Mouse (Mus musculus): ENCODE results near the gene Btbd11. TPM values are rescaled to one million over a fixed set of nuclear protein-coding genes. Genes with fewer than 3 reads are reported as not detected.
A peak's percentile ranks its signal among the peaks of the same experiment; 100 is the strongest.

Gene Btbd11
- total RNA-seq, 2 experiments from 2014 or later: 28.5 to 29.7 TPM

DNA sequence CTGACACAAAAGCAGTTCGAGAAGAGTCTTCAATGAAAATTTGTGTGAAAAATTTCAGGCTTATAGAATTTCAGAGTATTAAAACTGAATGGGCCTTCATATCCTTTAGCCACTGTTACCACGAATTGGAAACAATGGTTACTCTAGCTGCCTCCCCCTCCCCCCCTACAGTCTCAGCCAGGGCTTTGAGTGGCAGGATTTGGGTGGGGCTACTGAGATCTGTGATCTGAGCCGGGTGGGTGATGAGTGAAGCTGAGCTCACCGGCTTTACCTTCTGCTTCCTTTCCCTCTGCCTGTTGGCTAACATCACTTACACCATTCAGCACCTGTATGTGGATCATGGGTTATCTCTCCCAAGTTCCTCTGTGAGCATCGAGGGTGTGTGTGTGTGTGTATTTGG, 158.4 kb downstream of the Btbd11 start:
- no peak for DNase-seq (ENCODE audit: low spot score in 2 of 2)
- intact Hi-C loops (cut with DNase I): no loop called here

DNA sequence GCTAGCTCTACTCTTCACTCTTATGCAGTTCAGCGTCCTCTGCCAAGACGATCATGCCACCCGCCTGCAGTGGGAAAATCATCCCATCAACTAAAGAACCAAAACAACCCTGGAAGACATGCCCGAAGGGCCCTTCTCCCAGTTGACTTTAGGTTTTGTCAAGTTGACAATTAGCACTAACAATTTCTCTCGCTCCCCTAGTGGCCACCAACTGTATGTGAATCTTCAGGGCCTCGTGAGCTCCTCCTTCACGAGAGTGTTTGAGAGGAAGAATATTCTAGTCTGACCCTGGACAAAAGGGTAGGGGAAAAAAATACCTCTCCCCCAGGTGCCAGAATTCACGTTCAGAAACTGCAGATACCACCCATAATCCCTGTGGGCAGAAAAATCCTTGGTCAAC, 168.6 kb downstream of the Btbd11 start:
- DNase-seq (ENCODE audit: low spot score in 2 of 2): no peak
- intact Hi-C loops (cut with DNase I): no loop called here

DNA sequence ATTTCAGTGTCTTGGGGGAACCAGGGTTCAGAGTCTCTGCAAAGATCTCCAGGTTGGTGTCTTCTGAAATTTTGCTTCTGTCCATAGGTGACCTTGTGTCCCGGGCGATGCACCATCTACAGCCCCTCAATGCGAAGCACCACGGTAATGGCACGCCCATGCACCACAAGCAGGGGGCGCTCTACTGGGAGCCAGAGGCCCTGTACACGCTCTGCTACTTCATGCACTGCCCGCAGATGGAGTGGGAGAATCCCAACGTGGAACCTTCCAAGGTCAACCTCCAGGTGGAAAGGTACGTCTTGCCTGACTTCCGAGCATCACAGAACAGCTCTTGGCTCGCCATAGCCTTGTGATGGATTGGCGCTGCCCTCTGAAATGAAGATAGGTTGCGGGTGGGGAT, 174.8 kb downstream of the Btbd11 start:
- DNase-seq (ENCODE audit: low spot score in 2 of 2): no peak
- intact Hi-C loops (cut with DNase I): no loop called here

DNA sequence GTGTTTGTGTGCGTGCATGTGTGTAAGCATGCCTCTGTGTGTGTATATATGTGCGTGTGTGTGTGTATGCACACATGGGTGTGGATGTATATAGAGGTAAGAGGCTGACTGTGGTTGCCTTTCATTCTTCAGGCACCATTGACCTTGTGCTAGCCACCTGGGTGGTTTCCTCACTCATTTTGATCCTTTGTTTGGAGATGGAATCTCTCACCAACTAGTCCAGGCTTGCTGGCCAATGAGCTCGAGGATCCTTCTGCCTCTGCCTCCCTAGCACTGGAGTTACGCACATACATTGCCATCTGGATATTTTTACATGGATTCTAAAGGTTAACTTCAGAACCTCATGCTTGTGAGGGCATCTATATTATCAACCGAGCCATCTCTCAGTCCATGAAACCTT, 184.8 kb downstream of the Btbd11 start:
- intact Hi-C loops (cut with DNase I): no loop called here
- no peak for DNase-seq (ENCODE audit: low spot score in 2 of 2)

DNA sequence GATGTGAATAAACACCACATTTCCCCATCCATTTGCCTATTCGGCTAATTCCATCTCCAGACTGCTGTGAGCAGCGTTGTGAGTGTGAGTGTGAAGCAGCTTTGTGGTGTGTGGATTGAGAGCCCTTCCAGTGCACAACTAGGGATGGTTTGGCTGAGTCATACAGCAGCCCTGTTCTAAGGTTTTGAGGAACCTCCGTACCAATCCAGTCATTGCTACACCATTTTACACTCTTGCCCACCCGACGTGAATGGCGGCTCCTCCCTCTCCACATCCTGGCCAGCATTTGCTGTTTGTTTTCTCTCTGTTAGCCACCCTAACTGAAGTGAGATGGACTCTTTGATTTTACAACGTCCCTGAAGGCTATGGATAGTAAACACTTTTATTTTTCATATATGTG, 186.0 kb downstream of the Btbd11 start:
- no peak for DNase-seq (ENCODE audit: low spot score in 2 of 2)
- intact Hi-C loops (cut with DNase I): no loop called here

DNA sequence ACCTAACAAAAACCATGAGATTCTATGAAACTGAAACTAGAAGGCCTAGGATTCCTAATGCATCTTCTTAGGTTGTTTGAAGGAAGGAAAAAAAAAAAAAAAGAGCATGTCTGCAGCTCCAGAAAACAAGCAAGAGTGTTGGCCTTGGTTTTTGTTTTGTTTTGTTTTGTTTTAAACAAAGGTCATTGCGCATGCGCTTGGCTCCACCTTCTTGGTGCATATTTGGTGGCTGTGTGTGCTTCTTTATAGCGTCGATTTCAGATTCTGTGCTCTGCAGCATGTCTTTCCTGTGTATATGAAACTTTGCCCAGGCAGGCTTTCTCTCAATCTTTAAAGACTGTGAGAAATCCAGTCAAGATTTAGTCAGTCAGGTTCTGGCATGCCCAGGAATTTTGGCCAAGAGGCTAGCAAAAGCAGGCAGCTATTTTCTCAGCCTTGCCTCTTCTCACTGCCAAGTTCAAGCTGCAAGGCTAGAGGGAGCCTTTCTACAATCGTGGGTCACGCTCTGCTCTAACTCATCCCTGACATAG, 191.3 kb downstream of the Btbd11 start:
- intact Hi-C loops (cut with DNase I): no loop called here
- DNase-seq (ENCODE audit: low spot score in 2 of 2): no peak

DNA sequence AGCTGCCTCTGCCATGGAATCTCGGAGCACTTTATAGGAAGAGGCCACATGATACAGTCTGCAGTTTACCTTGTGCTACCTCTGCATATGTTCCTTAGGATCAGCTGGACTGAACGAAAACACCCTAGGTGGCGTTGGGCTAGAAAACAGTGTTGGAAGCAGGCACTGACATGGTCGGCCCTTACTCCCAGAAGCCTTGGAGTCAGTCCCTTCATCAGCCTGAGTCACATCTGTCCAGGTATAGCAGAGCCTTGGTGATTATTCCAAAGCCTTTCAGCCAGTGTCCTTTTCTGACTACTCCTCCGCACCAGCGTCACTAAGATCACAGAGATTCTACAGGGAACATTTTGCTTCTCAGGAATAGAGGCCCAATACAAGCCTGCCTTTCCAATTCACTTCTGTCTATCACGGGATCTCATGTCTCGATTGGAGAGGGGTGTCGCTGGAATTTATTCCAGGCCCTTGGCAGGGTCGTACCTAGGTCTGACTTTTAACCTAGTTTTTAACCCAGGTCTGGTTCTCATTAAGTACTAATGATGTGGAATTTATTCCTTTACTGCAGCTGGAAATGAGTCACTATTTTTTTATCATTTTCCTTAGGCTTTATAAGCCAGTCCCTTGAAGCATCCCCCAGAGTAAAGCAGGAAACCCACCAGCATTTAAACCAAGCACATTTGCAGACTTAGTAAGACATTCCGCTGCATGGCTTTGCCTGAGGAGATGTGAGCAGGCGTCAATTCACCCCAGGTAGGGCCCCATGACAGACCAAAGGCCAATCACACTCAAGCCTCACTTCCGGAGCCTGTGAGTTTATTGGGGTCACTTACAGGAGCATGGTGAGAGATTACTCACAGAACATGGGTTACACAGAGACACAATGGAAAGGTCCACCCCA, 192.2 kb downstream of the Btbd11 start:
- intact Hi-C loops (cut with DNase I): no loop called here
- no peak for DNase-seq (ENCODE audit: low spot score in 2 of 2)

DNA sequence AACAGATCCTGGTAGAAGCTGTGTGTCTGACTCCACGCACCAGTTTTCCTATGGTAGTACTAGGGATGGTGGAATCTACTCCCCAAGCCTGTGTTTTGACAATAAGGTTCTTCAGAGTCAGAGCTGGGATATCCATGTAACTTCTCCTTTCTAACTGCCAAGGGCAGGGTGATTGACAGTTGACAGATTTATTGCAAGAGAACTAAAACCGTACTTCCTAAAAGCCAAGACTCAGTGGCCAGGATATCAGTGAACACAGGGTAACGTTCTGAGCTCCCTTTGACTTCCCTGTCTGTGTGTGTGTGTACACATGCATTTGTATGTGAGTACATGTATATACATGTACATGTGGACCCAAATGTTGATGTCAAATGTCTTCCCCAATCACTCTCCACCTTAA, 201.1 kb downstream of the Btbd11 start:
- intact Hi-C loops (cut with DNase I): no loop called here
- no peak for DNase-seq (ENCODE audit: low spot score in 2 of 2)

DNA sequence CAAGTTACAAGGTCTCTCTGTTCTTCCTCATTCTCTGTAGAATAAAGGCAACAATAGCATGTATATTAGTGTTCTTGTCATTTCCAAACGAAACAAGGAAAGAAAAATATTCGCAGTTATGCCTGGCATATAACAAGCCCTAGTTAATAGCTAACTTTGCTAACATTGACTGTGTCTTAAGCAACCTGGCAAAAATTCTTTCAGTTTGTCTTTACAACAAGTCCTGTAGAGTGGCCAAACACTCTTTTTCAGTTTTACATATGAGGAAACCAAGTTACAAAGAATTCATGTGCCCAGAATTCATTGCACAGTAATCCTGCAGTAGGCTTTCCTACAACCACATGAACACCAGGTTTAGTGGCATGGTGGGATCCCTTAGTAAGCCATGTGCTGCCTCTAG, 203.4 kb downstream of the Btbd11 start:
- intact Hi-C loops (cut with DNase I): no loop called here
- DNase-seq (ENCODE audit: low spot score in 2 of 2): no peak

DNA sequence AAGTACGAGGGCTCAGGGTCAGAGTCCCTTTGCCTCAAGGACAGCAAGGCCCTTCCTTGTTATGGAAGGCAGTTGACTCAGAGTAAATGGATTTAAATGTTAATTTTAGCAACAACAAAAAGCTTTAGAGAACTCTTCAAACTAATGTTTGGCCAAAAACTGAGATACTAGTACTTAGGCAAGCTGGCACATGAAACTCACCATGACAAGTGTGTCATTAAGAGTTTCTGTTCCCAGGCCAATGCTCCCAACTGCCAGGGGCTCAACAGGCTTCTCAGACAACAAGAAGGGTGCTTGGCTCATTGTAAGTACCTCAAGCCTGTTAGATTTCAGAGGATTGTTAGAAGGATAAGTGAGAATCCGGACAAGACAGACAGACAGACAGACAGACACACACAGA, 204.7 kb downstream of the Btbd11 start:
- intact Hi-C loops (cut with DNase I): no loop called here
- DNase-seq (ENCODE audit: low spot score in 2 of 2): no peak

DNA sequence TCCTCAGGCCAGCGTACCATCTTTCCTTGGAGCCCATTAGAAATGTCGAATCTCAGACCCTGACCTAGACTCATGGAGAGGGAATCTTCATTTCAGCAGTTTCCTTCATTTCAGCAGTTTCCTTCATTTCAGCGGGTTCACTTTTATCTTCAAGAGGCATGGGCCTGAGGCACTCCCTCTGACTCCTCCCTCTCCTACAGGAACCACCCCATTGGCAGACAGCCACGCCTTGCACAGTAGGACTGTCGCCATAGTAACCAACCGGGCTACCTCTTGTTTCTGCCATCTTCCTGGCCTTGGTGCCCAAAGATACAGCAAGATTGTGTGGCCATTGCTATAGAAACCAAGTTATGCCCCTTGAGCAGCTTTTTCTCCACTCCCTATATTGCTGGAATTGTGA, 205.4 kb downstream of the Btbd11 start:
- intact Hi-C loops (cut with DNase I): no loop called here
- DNase-seq (ENCODE audit: low spot score in 2 of 2): peak in 1 of 2 experiments; percentile 23

DNA sequence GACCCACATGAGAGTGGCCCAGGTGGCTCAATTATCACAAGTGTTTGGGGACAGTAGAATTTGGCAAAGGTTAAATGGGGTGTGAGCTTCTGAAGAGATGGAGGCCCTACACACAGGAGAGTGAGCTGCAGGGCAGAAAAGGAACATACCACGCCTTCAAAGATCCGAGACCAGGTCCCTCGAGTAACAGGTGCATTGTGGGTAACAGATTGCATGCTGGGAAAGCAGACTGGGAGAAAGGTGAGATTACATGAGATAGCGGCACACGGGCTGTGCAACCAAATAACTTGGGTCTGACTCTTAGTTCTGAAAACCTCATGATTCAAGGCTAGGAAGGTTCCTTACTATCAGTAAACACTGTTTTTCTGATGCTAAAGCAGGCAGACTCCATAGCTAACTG, 209.7 kb downstream of the Btbd11 start:
- DNase-seq (ENCODE audit: low spot score in 2 of 2): no peak

DNA sequence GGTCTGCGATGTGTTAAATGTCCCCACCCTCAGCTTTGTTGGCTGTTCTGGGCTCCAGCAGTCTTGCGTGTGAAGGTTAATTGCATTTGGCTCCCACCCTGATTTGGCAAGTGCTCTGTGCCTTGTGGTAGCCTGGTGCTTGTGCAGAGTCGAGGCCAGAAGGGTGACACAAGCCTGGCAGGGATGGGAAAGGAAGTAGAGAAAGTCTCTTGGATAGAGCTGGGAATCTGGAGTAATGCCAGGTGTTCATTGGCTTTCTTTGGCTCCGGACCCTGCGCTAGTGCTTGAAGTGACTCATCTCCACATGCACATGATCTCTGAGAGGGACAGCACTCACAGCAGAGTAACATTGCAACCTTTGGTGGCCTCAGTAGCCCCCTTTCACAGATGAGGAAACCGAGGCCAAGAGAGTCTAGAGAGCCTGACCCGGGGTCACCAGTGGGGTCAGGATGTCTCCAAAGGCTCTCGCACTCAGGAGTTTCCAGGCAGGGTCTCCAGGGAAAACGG, 211.5 kb downstream of the Btbd11 start:
- DNase-seq (ENCODE audit: low spot score in 2 of 2): peak; percentile 46 to 63
- intact Hi-C loops (cut with DNase I): no loop called here

More for the DNA sequence above, 209.7 kb downstream of the Btbd11 start:
- intact Hi-C loops (cut with DNase I): no loop called here

DNA sequence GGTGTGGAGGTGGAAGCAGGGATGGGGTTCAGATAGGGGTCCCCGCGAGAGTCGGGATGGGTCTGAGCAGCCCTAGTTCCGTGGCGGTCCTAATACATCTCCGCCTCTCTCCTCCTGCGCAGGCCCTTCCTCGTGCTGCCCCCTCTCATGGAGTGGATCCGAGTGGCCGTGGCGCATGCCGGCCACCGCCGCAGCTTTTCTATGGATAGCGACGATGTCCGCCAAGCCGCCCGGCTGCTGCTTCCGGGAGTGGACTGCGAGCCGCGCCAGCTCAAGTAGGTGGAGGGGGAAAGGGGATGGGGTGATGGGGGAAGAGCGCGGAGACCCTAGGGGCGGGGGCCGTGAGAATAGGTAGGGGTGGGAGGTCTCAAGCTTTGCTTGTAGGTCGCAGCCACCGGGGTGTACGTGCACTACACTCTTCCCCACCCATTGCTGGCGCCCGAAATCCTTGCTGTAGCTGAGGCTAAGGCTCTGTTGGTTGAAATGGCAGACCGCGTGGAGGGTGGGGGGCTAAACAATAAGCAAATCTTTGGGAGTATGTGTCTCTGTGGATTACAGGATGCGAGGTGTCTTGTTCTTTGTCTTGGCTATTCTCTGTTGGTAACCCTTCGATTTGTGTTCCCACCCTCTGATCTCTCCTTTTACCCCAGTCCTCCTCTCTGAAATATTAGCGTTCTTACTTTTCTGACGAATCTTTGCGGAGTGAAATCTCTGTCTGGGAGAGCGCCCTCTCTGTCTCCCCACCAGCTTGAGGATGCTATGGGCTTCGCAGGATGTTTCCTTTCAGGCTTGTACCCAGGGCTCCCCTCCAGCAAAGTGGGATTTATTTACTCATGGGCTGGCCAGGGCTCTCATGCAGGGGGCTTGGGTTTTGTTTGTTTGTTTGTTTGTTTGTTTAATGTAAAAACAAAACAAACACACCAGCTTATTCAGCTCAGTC, 212.3 kb downstream of the Btbd11 start:
- intact Hi-C loops (cut with DNase I): no loop called here
- no peak for DNase-seq (ENCODE audit: low spot score in 2 of 2)

DNA sequence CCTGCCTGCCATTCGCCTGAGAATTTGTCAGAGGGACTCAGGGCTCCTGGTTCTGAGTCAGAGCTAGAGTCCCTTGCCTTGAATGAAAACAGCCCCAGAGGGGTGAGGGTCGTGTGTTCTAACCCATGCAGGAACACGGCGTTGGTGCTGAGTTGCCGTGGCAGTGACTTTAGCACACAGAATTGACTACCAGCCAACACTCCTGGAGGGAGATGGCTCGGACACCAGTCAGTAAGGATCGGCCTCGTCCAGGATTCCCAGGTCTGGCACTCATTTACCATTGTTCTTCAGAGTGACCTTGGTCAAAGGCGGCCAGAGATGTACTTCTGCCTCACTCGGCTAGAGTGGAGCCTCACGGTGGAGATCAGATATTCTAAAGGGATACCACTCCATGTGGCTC, 215.9 kb downstream of the Btbd11 start:
- intact Hi-C loops (cut with DNase I): no loop called here
- no peak for DNase-seq (ENCODE audit: low spot score in 2 of 2)

DNA sequence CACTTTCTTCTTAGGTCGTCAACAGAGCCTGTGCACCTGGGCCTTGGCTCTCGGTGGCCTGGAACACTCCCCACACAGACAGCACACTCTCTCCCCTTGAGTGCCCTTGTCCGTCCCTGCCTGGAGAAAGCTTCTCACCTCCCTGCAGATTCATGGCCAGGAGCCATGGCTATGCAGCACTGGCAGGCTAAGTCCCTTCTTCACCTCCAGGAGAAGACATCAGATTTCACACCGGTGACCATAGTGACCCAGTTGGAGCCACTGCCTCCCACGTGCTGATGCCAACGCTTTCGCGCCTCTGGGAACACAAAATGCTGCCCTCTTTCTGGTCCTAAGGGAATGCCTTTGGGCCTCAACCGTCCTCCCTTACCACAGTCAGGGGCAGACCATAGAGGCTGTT, 217.9 kb downstream of the Btbd11 start:
- DNase-seq (ENCODE audit: low spot score in 2 of 2): no peak
- intact Hi-C loops (cut with DNase I): no loop called here

DNA sequence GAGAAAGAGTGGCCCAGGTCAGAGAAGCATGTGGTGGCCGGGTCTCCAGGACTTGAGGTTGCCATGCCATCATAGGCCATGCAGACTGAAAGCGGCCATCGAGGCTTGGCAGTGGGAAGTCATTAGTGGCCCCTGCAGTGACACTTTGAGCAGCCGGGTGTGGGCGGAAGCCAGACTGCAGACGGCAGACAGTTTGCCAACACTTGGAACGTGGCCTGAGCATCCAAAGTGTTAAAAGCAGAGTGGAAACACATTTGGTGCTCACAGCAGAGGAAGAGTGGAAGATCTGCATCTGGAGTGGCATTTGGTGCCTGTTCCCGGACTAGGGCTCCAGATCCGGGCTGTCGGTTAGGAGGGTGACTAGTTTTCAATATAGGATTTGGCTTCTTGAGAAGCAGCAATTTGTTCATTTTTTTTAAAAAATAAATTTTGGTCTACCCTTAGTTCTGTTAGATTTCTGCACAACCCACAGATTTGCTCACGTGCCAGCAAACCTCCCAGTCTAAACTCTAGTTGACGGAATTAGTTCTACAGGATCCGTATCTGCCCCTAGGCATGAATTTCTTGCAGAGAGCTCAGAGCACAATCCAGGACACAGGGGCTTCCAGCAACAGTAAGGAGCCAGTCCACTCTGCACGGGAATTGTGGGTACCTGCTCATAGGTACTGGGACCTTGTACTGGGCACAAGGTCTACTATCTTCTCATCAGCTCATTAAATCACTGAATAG, 222.1 kb downstream of the Btbd11 start:
- DNase-seq (ENCODE audit: low spot score in 2 of 2): peak; percentile 77 to 84
- intact Hi-C loops (cut with DNase I): no loop called here

DNA sequence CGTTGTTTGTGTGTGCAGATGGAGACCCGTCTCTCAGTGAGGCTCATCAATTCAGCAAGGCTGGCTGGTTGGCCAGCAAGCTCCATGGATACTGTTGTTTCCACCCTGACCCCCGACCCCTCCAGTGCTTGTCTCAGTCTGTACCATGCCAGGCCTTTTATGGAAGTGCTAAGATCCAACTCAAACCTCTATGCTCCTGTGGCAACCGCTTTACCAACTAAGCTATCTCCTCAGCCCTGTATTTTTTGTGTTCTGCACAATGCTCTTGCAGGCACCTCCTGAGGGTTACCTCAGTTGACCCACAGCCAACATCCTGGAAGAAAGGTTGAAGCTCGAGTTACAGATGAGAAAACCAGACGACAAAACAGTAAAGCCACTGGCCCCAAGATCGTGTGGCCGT, 230.5 kb downstream of the Btbd11 start:
- intact Hi-C loops (cut with DNase I): no loop called here
- DNase-seq (ENCODE audit: low spot score in 2 of 2): no peak

All from left cerebral cortex, postnatal 14 days (tissue).